Mouse (Mus musculus) frontal cortex, postnatal 25 days (tissue): ENCODE measurements at regions not wholly inside any gene's neighbourhood (a gene's known extent, or its start where the extent isn't known, plus 50 kb on each side); places are given as distances from the start of the nearest gene placed in this dataset.
A peak's percentile ranks its signal among the peaks of the same experiment; 100 is the strongest.
"Not testable (repeated sequence)": the region's sequence is repeated elsewhere in the genome, so short reads cannot be mapped to it uniquely, and the experiment has no call there.

ENCODE experiments used
- DNase-seq, 2 experiments: peaks; one replicate each; pipeline ENCODE4 v3.0.0; 2022; ENCODE audit warnings: low spot score in 2 of 2

GRCm38 (mm10) chr10:51397016-51397415, 83.4 kb upstream of the Gm49339 start:
- not testable (repeated sequence) for DNase-seq

GRCm38 (mm10) chr10:51405141-51405540, 75.3 kb upstream of the Gm49339 start:
- DNase-seq: peak; percentile 35 to 51

- DNase-seq: no peak
These were observed 67.6 kb upstream of the Gm49339 start for GRCm38 (mm10) chr10:51412795-51413194.

- DNase-seq: no peak
These were observed 65.9 kb upstream of the Gm49339 start for GRCm38 (mm10) chr10:51414512-51414911.

GRCm38 (mm10) chr10:51416723-51417122, 63.7 kb upstream of the Gm49339 start:
- no peak for DNase-seq

- no peak for DNase-seq
These were observed 63.0 kb upstream of the Gm49339 start for GRCm38 (mm10) chr10:51417221-51417911.

GRCm38 (mm10) chr10:51418550-51418949, 61.9 kb upstream of the Gm49339 start:
- DNase-seq: no peak

GRCm38 (mm10) chr10:51422501-51422900, 57.9 kb upstream of the Gm49339 start:
- no peak for DNase-seq
